Mouse (Mus musculus): ENCODE data around the gene Amhr2. TPM values are rescaled to one million over a fixed set of nuclear protein-coding genes. Genes with fewer than 3 reads are reported as not detected.

Amhr2 gene
- polyA plus RNA-seq, 1 experiment = 0.56 TPM

- DNase-seq (ENCODE audit: low read depth in 1 of 2, low spot score in 2 of 2) = no peak
- Histone ChIP-seq H3K4me1 (ENCODE audit: control insufficient read depth, insufficient read depth, insufficient read length) (no peaks in the 10 kb centered on the region), H3K27me3 (ENCODE audit: control insufficient read depth, insufficient read depth, low read length) (no peaks in the 10 kb centered on the region), H3K4me3 (ENCODE audit: extremely low read depth, insufficient read depth, insufficient read length) (no peak overlapping the region), H3K27ac (ENCODE audit: insufficient read depth, low read length) (no peak overlapping the region), H3K36me3 (ENCODE audit: control insufficient read depth, insufficient read depth, low read length) (peaks cover 45% of the 10 kb centered on the region)
- WGBS = 91% methylated on average over 9 of the region's 9 CpGs
- TF ChIP-seq CTCF (IDR thresholded peaks at IDR 0.05; ENCODE audit: extremely low read depth, insufficient read depth, insufficient read length, insufficient replicate concordance) = no peak
- no peak for TF ChIP-seq POLR2A (IDR thresholded peaks at IDR 0.05; ENCODE audit: low read depth, low read length)
Measured at GRCm38 (mm10) chr15:102502254-102502840, 57.2 kb downstream of the Amhr2 start.

- DNase-seq (ENCODE audit: low read depth in 1 of 2, low spot score in 2 of 2) = no peak
- WGBS = 97% methylated on average over 1 of the region's 1 CpGs
- TF ChIP-seq POLR2A (IDR thresholded peaks at IDR 0.05; ENCODE audit: low read depth, low read length) (no peak), CTCF (IDR thresholded peaks at IDR 0.05; ENCODE audit: extremely low read depth, insufficient read depth, insufficient read length, insufficient replicate concordance) (no peak)
- no peak within 1 kb of the TSS for H3K4me3 ChIP-seq (ENCODE audit: extremely low read depth, insufficient read depth, insufficient read length)
- H3K36me3 ChIP-seq (ENCODE audit: control insufficient read depth, insufficient read depth, low read length) = peaks cover 40% of the 10 kb centered on the region
- no peaks in the 10 kb centered on the region for H3K4me1 ChIP-seq (ENCODE audit: control insufficient read depth, insufficient read depth, insufficient read length)
- no peak within 1 kb of the TSS for H3K27ac ChIP-seq (ENCODE audit: insufficient read depth, low read length)
- no peaks in the 10 kb centered on the region for H3K27me3 ChIP-seq (ENCODE audit: control insufficient read depth, insufficient read depth, low read length)
Measured at GRCm38 (mm10) chr15:102503447-102503846, 58.3 kb downstream of the Amhr2 start, which contains the start of gene Gm10337. TSS of gene Gm10337 (plus strand) at chr15:102503722.

Other genes with a start within 250 kb of the Amhr2 start
- gene Zfp740, start 242.1 kb upstream of the Amhr2 start, polyA plus RNA-seq (2012; rRNA removed) = 26.8 and 30.2 TPM in 2 replicates
- gene Csad, start 240.6 kb upstream of the Amhr2 start, polyA plus RNA-seq (2012; rRNA removed) = 33.2 and 40.9 TPM in 2 replicates
- 127 and 143 TPM in 2 replicates for gene Itgb7, start 213.4 kb upstream of the Amhr2 start, polyA plus RNA-seq (2012; rRNA removed)
- gene Rarg, start 187.8 kb upstream of the Amhr2 start, polyA plus RNA-seq (2012; rRNA removed) = 21.1 and 27.5 TPM in 2 replicates
- 0.05 TPM in 1 of 2 replicates, not detected in the other for gene Gm9918, start 174.8 kb upstream of the Amhr2 start, polyA plus RNA-seq (2012; rRNA removed)
- 57.8 and 79.8 TPM in 2 replicates for gene Mfsd5, start 165.9 kb upstream of the Amhr2 start, polyA plus RNA-seq (2012; rRNA removed)
- 8.9 and 15.1 TPM in 2 replicates for gene Espl1, start 149.1 kb upstream of the Amhr2 start, polyA plus RNA-seq (2012; rRNA removed)
- gene Pfdn5, start 119.3 kb upstream of the Amhr2 start, polyA plus RNA-seq (2012; rRNA removed) = 51.9 and 63.6 TPM in 2 replicates
- gene Myg1, start 113.7 kb upstream of the Amhr2 start, polyA plus RNA-seq (2012; rRNA removed) = 41.9 and 48.4 TPM in 2 replicates
- gene Aaas, start 94.6 kb upstream of the Amhr2 start, polyA plus RNA-seq (2012; rRNA removed) = 51.9 and 55.8 TPM in 2 replicates
- gene Sp7, start 78.2 kb upstream of the Amhr2 start, polyA plus RNA-seq (2012; rRNA removed) = not detected in 2 replicates
- gene Sp1, start 39.2 kb upstream of the Amhr2 start, polyA plus RNA-seq (2012; rRNA removed) = 19.6 and 22.7 TPM in 2 replicates
- gene Prr13, start 13.7 kb downstream of the Amhr2 start, polyA plus RNA-seq (2012; rRNA removed) = 170 and 215 TPM in 2 replicates
- 378 and 426 TPM in 2 replicates for gene Pcbp2, start 25.2 kb downstream of the Amhr2 start, polyA plus RNA-seq (2012; rRNA removed)
- not detected in 2 replicates for gene Gm10337, start 58.4 kb downstream of the Amhr2 start, polyA plus RNA-seq (2012; rRNA removed)
- gene Map3k12, start 71.7 kb downstream of the Amhr2 start, polyA plus RNA-seq (2012; rRNA removed) = 2.1 TPM in 2 replicates
- gene Tarbp2, start 72.8 kb downstream of the Amhr2 start, polyA plus RNA-seq (2012; rRNA removed) = 53.9 and 58.4 TPM in 2 replicates
- gene Npff, start 79.6 kb downstream of the Amhr2 start, polyA plus RNA-seq (2012; rRNA removed) = 6.7 and 8.1 TPM in 2 replicates
- not detected in 2 replicates for gene Gm28047, start 179.7 kb downstream of the Amhr2 start, polyA plus RNA-seq (2012; rRNA removed)
- 70.2 and 71.8 TPM in 2 replicates for gene Atf7, start 180.1 kb downstream of the Amhr2 start, polyA plus RNA-seq (2012; rRNA removed)
- gene Atp5g2, start 227.0 kb downstream of the Amhr2 start, polyA plus RNA-seq (2012; rRNA removed) = 249 and 253 TPM in 2 replicates